Mouse (Mus musculus) lung, embryonic 16.5 days (tissue): ENCODE results near the gene Rnf212. TPM values are rescaled to one million over a fixed set of nuclear protein-coding genes. Genes with fewer than 3 reads are reported as not detected.

Experiments used
- ATAC-seq: fragments of 200-750 bp; cut with Nextera tagmentation; 2 replicates; pipeline ENCODE4 v1.8.0; 2017; ENCODE audit warnings: low read depth, mild to moderate bottlenecking, moderate library complexity
- H3K27ac ChIP-seq: fragments of 300-500 bp; sonication (generic); 2 replicates; pipeline ENCODE4 v1.5.1; 2014; ENCODE audit warnings: mild to moderate bottlenecking, control low read depth, low read length
- H3K27me3 ChIP-seq: fragments of 300-500 bp; sonication (generic); 2 replicates; pipeline ENCODE4 v1.6.1; 2014; ENCODE audit warnings: low read depth, low read length, mixed read lengths; ENCODE audit not compliant: control insufficient read depth, insufficient read depth
- H3K36me3 ChIP-seq: fragments of 300-500 bp; sonication (generic); 2 replicates; pipeline ENCODE4 v1.6.1; 2014; ENCODE audit warnings: low read length; ENCODE audit not compliant: control insufficient read depth, insufficient read depth
- H3K4me1 ChIP-seq: fragments of 300-500 bp; sonication (generic); replicated peaks from 2 replicates; pipeline ENCODE4 v1.6.1; 2014; ENCODE audit warnings: low read length, mixed read lengths; ENCODE audit not compliant: control insufficient read depth, insufficient read depth
- H3K4me2 ChIP-seq: fragments of 300-500 bp; sonication (generic); 2 replicates; pipeline ENCODE4 v1.6.1; 2014; ENCODE audit warnings: low read depth, low read length, control low read depth
- H3K4me3 ChIP-seq: fragments of 300-500 bp; sonication (generic); 2 replicates; pipeline ENCODE4 v1.5.1; 2014; ENCODE audit warnings: mild to moderate bottlenecking, low read length, control low read depth
- H3K9ac ChIP-seq: fragments of 300-500 bp; sonication (generic); 2 replicates; pipeline ENCODE4 v1.6.1; 2014; ENCODE audit warnings: low read length, control low read depth
- H3K9me3 ChIP-seq: fragments of 300-500 bp; sonication (generic); 2 replicates; pipeline ENCODE4 v1.6.1; 2016; ENCODE audit warnings: low read length; ENCODE audit not compliant: control insufficient read depth
- WGBS: fragments of 180-500 bp; shearing (Covaris S2); extraction: QIAGEN DNeasy Blood & Tissue Kit; methylation state at CpG from one replicate; pipeline ENCODE4 v1.1.7; 2014; 5-methylcytosine and 5-hydroxymethylcytosine counted together
- polyA plus RNA-seq: library from polyadenylated mRNA; unstranded; fragments of >200 nt; fragmentation: Nextera tagmentation; extraction: Ambion mirVana; gene quantifications from 2 replicates; pipeline ENCODE4 v1.2.1, GENCODE M21; 2015

The Rnf212 gene
- polyA plus RNA-seq, 1 experiment from 2014 or later = not detected

GRCm38 (mm10) chr5:108692271-108692670 lies 82.5 kb downstream of the Rnf212 start, which contains the start of gene Fgfrl1:
Fgfrl1 (plus strand) TSS chr5:108692382.
- peaks cover 26% of the 10 kb centered on the region for H3K4me1 ChIP-seq
- no peaks in the 10 kb centered on the region for H3K9me3 ChIP-seq
- H3K4me3 ChIP-seq = peak within 1 kb of the TSS; percentile 88
- no peaks in the 10 kb centered on the region for H3K27me3 ChIP-seq
- 0 out of 2 replicates have a peak within 1 kb of the TSS, but pooled peaks have one; percentile 12 for H3K27ac ChIP-seq
- H3K9ac ChIP-seq = peak within 1 kb of the TSS; percentile 78
- peak; percentile 6; the same call in 1 of the 2 replicates for ATAC-seq
- H3K36me3 ChIP-seq = no peaks in the 10 kb centered on the region
- peak within 1 kb of the TSS; percentile 82 for H3K4me2 ChIP-seq
- 2% methylated on average over 16 of the region's 18 CpGs for WGBS

GRCm38 (mm10) chr5:108691152-108691551 lies 83.6 kb downstream of the Rnf212 start:
- no peak overlapping the region for H3K4me2 ChIP-seq
- no peaks in the 10 kb centered on the region for H3K36me3 ChIP-seq
- ATAC-seq = no peak
- 70% methylated on average over 4 of the region's 4 CpGs for WGBS
- no peaks in the 10 kb centered on the region for H3K9me3 ChIP-seq
- no peak overlapping the region for H3K27ac ChIP-seq
- no peaks in the 10 kb centered on the region for H3K27me3 ChIP-seq
- H3K9ac ChIP-seq = no peak overlapping the region
- no peak overlapping the region for H3K4me3 ChIP-seq
- H3K4me1 ChIP-seq = peaks cover 17% of the 10 kb centered on the region

GRCm38 (mm10) chr5:108689091-108689490 lies 85.7 kb downstream of the Rnf212 start:
- Histone ChIP-seq H3K9me3 (no peaks in the 10 kb centered on the region), H3K4me3 (no peak overlapping the region), H3K27me3 (no peaks in the 10 kb centered on the region), H3K4me1 (peaks cover 11% of the 10 kb centered on the region), H3K27ac (no peak overlapping the region), H3K36me3 (no peaks in the 10 kb centered on the region), H3K4me2 (no peak overlapping the region), H3K9ac (no peak overlapping the region)
- 74% methylated on average over 5 of the region's 5 CpGs for WGBS
- ATAC-seq = no peak

- Histone ChIP-seq H3K36me3 (no peaks in the 10 kb centered on the region), H3K4me1 (peaks cover 12% of the 10 kb centered on the region), H3K9ac (no peak overlapping the region), H3K27me3 (no peaks in the 10 kb centered on the region), H3K4me2 (no peak overlapping the region), H3K27ac (no peak overlapping the region), H3K4me3 (no peak overlapping the region), H3K9me3 (no peaks in the 10 kb centered on the region)
- WGBS = 92% methylated on average over 6 of the region's 6 CpGs
- ATAC-seq = no peak
Observed at GRCm38 (mm10) chr5:108680871-108681270, 93.9 kb downstream of the Rnf212 start.

- H3K4me1 ChIP-seq = peaks cover 12% of the 10 kb centered on the region
- H3K4me2 ChIP-seq = no peak overlapping the region
- no peak overlapping the region for H3K9ac ChIP-seq
- WGBS = 52% methylated on average over 3 of the region's 3 CpGs
- H3K27ac ChIP-seq = no peak overlapping the region
- no peaks in the 10 kb centered on the region for H3K36me3 ChIP-seq
- no peaks in the 10 kb centered on the region for H3K9me3 ChIP-seq
- no peaks in the 10 kb centered on the region for H3K27me3 ChIP-seq
- H3K4me3 ChIP-seq = no peak overlapping the region
- ATAC-seq = no peak
Observed at GRCm38 (mm10) chr5:108679909-108680308, 94.9 kb downstream of the Rnf212 start.

Other genes with a start within 250 kb of the Rnf212 start
- 0.95 and 1.3 TPM in 2 replicates for gene Cplx1, start 225.0 kb downstream of the Rnf212 start, polyA plus RNA-seq
- gene Gak, start 145.2 kb downstream of the Rnf212 start, polyA plus RNA-seq = 51.7 and 57.1 TPM in 2 replicates
- 30.0 and 30.8 TPM in 2 replicates for gene Tmem175, start 145.2 kb downstream of the Rnf212 start, polyA plus RNA-seq
- gene Idua, start 114.7 kb downstream of the Rnf212 start, polyA plus RNA-seq = 13.8 and 15.7 TPM in 2 replicates
- 11.0 and 12.7 TPM in 2 replicates for gene Dgkq, start 105.3 kb downstream of the Rnf212 start, polyA plus RNA-seq
- 0.51 and 0.75 TPM in 2 replicates for gene Slc26a1, start 99.4 kb downstream of the Rnf212 start, polyA plus RNA-seq
- 11.2 and 11.8 TPM in 2 replicates for gene Fgfrl1, start 82.6 kb downstream of the Rnf212 start, polyA plus RNA-seq
- not detected in 2 replicates for gene Tmed11, start 20.4 kb upstream of the Rnf212 start, polyA plus RNA-seq
- gene Vmn2r8, start 33.9 kb upstream of the Rnf212 start, polyA plus RNA-seq = not detected in 2 replicates
- not detected in 2 replicates for gene Vmn2r9, start 77.6 kb upstream of the Rnf212 start, polyA plus RNA-seq
- gene Vmn2r10, start 231.5 kb upstream of the Rnf212 start, polyA plus RNA-seq = not detected in 2 replicates